Mouse (Mus musculus) embryo, embryonic 11.5 days (tissue): ENCODE measurements around the gene Tulp4.
"Not testable (repeated sequence)": the region's sequence is repeated elsewhere in the genome, so short reads cannot be mapped to it uniquely, and the experiment has no call there.

Source experiments
- DNase-seq: peaks from one replicate; pipeline ENCODE4 v3.0.0-alpha.2; 2012; ENCODE audit warnings: low read depth, low spot score

The Tulp4 gene

GRCm38 (mm10) chr17:6187183-6187582 is 80.9 kb downstream of the Tulp4 start:
- DNase-seq, result no peak

- no peak for DNase-seq
Observed at GRCm38 (mm10) chr17:6189207-6189606, 83.0 kb downstream of the Tulp4 start.

GRCm38 (mm10) chr17:6192275-6192674 is 86.0 kb downstream of the Tulp4 start:
- DNase-seq, result no peak

GRCm38 (mm10) chr17:6195390-6195789 is 89.2 kb downstream of the Tulp4 start:
- no peak for DNase-seq

GRCm38 (mm10) chr17:6197491-6197890 is 91.3 kb downstream of the Tulp4 start:
- no peak for DNase-seq

GRCm38 (mm10) chr17:6198670-6199069 is 92.4 kb downstream of the Tulp4 start:
- DNase-seq, result no peak

- DNase-seq, result no peak
Observed at GRCm38 (mm10) chr17:6199166-6199565, 92.9 kb downstream of the Tulp4 start.

GRCm38 (mm10) chr17:6201522-6202250 is 95.4 kb downstream of the Tulp4 start:
- DNase-seq, result no peak

GRCm38 (mm10) chr17:6202389-6203110 is 96.3 kb downstream of the Tulp4 start:
- no peak for DNase-seq

- DNase-seq, result no peak
Observed at GRCm38 (mm10) chr17:6203126-6203525, 96.9 kb downstream of the Tulp4 start.

- DNase-seq, result no peak
Observed at GRCm38 (mm10) chr17:6203795-6204194, 97.6 kb downstream of the Tulp4 start.

- DNase-seq, result no peak
Observed at GRCm38 (mm10) chr17:6211721-6212120, 105.5 kb downstream of the Tulp4 start.

GRCm38 (mm10) chr17:6215640-6216039 is 109.4 kb downstream of the Tulp4 start:
- DNase-seq, result no peak

- DNase-seq, result no peak
Observed at GRCm38 (mm10) chr17:6216514-6216913, 110.3 kb downstream of the Tulp4 start.

- DNase-seq, result not testable (repeated sequence)
Observed at GRCm38 (mm10) chr17:6232633-6233032, 126.4 kb downstream of the Tulp4 start.

GRCm38 (mm10) chr17:6251298-6251697 is 145.1 kb downstream of the Tulp4 start:
- not testable (repeated sequence) for DNase-seq

GRCm38 (mm10) chr17:6256400-6257069 is 150.3 kb downstream of the Tulp4 start, which contains the start of gene Tmem181a:
Gene Tmem181a (plus strand): TSS chr17:6256860.
- DNase-seq, result not testable (repeated sequence)

- DNase-seq, result not testable (repeated sequence)
Observed at GRCm38 (mm10) chr17:6257070-6257456, 150.8 kb downstream of the Tulp4 start.

- DNase-seq, result not testable (repeated sequence)
Observed at GRCm38 (mm10) chr17:6269876-6270831, 163.9 kb downstream of the Tulp4 start.

- DNase-seq, result not testable (repeated sequence)
Observed at GRCm38 (mm10) chr17:6270840-6271239, 164.6 kb downstream of the Tulp4 start.

GRCm38 (mm10) chr17:6271970-6272369 is 165.7 kb downstream of the Tulp4 start:
- DNase-seq, result not testable (repeated sequence)
